Mouse (Mus musculus): ENCODE measurements around the gene Dazap2. TPM values are rescaled to one million over a fixed set of nuclear protein-coding genes. Genes with fewer than 3 reads are reported as not detected.

The Dazap2 gene
- polyA plus RNA-seq, 1 experiment: 1,111 TPM

DNA sequence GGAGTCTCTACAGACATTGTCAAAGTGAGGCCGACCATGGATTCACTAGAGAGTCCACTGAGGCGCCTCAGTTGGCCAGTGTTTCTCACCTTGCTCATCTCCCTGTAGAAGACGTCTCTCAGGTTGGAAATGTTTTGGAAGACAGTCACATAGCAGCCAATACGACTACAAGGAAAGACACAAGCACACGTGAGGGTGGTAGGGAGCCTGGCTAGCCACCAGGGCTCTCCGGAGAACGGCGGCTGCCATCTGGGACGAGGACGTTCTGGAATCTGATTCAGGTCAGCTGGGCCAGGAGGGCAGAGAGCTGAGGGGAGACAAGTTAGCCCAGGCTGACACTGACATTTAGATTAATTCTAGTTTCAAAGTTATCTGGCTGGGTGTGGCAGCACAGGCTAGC is 35.0 kb downstream of the Dazap2 start:
- WGBS: 84% methylated on average over 10 of the region's 10 CpGs
- TF ChIP-seq POLR2A (IDR thresholded peaks at IDR 0.05; ENCODE audit: borderline replicate concordance, extremely low read depth, low read depth, low read length): no peak
- TF ChIP-seq CTCF (IDR thresholded peaks at IDR 0.05; ENCODE audit: insufficient read depth, low read length): no peak
- H3K4me3 ChIP-seq (replicated peaks; ENCODE audit: extremely low read depth, low read depth, low read length): no peak overlapping the region
- H3K4me1 ChIP-seq (ENCODE audit: control insufficient read depth, insufficient read depth, low read length): no peaks in the 10 kb centered on the region
- DNase-seq: no peak

DNA sequence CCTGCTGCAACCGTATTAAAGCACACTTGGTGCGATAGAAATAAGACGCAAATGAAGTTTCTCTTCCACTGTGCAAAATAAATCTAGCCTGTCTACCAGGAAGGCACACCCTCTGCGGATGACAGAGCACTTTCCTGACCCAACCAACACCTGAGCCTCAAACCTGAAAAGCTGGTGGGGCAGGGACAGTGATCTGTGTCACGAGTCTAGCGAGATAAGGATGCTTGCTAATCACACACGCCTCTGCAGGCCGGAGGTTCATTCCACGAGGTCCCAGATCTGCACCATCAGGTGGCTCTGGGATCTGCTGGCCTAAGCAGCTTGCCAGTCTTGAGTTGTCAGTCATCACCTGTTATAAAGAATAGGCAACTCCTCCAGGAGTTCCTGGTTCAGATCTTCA is 36.5 kb downstream of the Dazap2 start:
- no peak overlapping the region for H3K4me3 ChIP-seq (replicated peaks; ENCODE audit: extremely low read depth, low read depth, low read length)
- no peak for DNase-seq
- no peak for TF ChIP-seq POLR2A (IDR thresholded peaks at IDR 0.05; ENCODE audit: borderline replicate concordance, extremely low read depth, low read depth, low read length)
- TF ChIP-seq CTCF (IDR thresholded peaks at IDR 0.05; ENCODE audit: insufficient read depth, low read length): no peak
- WGBS: 62% methylated on average over 9 of the region's 9 CpGs
- no peaks in the 10 kb centered on the region for H3K4me1 ChIP-seq (ENCODE audit: control insufficient read depth, insufficient read depth, low read length)

DNA sequence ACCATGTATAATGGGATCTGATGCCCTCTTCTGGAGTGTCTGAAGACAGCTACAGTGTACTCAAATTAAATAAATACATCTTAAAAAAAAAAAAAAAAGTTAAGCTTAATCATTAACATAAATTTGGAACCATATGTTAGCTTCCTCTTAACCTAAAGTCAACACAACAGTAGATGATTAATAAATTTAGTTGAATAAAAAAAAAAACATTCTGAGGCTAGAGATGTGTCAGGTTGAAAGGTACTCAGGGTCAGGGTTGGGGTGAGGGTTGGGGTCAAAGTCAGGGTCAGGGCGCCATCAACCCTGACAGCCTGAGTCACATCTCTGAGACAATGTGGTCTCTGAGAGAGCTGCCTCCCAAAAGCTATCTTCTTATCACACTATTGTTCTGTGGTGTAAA is 39.1 kb downstream of the Dazap2 start:
- DNase-seq: no peak
- Histone ChIP-seq H3K4me1 (ENCODE audit: control insufficient read depth, insufficient read depth, low read length) (no peaks in the 10 kb centered on the region), H3K4me3 (replicated peaks; ENCODE audit: extremely low read depth, low read depth, low read length) (no peak overlapping the region)
- 41% methylated on average over 1 of the region's 1 CpGs for WGBS
- no peak for TF ChIP-seq CTCF (IDR thresholded peaks at IDR 0.05; ENCODE audit: insufficient read depth, low read length)
- TF ChIP-seq POLR2A (IDR thresholded peaks at IDR 0.05; ENCODE audit: borderline replicate concordance, extremely low read depth, low read depth, low read length): no peak

DNA sequence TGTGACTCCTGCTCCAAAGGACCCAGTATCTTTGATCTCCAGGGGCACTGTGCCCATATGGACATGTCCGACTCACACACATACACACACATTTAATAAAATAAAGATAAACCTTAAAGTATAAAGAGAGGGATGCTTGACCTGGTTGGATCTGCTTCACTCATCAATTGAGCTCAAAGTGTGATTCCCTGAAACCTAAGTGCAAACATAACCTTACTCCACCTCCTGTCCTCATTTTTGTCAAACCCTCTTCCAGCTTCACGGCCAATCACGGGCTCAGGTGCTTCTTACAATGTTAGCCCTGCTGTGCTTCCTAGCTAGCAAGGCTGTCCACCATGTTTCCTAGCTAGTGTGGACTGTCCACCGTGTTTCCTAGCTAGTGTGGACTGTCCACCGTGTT is 40.1 kb downstream of the Dazap2 start:
- H3K4me1 ChIP-seq (ENCODE audit: control insufficient read depth, insufficient read depth, low read length): no peaks in the 10 kb centered on the region
- TF ChIP-seq POLR2A (IDR thresholded peaks at IDR 0.05; ENCODE audit: borderline replicate concordance, extremely low read depth, low read depth, low read length): no peak
- no peak for TF ChIP-seq CTCF (IDR thresholded peaks at IDR 0.05; ENCODE audit: insufficient read depth, low read length)
- no peak for DNase-seq
- no peak overlapping the region for H3K4me3 ChIP-seq (replicated peaks; ENCODE audit: extremely low read depth, low read depth, low read length)
- WGBS: 84% methylated on average over 5 of the region's 5 CpGs

DNA sequence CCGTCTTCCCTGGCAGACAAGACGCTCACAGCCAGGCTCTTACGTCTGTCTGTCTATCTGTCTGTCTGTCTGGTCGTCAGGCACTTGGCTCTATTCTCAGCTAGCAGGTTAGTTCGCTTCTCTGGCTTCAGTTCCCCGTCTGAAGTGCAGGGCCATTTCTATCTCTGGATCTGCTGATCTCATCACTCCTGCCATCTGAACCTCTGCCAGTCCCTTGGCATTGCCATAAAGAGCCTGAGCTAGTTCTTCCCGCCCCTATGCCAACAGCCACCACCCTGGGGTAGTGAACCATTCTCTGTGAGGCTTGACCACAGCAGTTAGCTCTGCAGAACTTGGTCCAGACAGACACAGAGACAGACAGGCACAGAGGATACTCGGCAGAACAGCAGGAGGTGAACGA is 45.2 kb downstream of the Dazap2 start:
- TF ChIP-seq CTCF (IDR thresholded peaks at IDR 0.05; ENCODE audit: insufficient read depth, low read length) (no peak), POLR2A (IDR thresholded peaks at IDR 0.05; ENCODE audit: borderline replicate concordance, extremely low read depth, low read depth, low read length) (no peak)
- no peak overlapping the region for H3K4me3 ChIP-seq (replicated peaks; ENCODE audit: extremely low read depth, low read depth, low read length)
- no peaks in the 10 kb centered on the region for H3K4me1 ChIP-seq (ENCODE audit: control insufficient read depth, insufficient read depth, low read length)
- no peak for DNase-seq
- WGBS: 79% methylated on average over 9 of the region's 9 CpGs

DNA sequence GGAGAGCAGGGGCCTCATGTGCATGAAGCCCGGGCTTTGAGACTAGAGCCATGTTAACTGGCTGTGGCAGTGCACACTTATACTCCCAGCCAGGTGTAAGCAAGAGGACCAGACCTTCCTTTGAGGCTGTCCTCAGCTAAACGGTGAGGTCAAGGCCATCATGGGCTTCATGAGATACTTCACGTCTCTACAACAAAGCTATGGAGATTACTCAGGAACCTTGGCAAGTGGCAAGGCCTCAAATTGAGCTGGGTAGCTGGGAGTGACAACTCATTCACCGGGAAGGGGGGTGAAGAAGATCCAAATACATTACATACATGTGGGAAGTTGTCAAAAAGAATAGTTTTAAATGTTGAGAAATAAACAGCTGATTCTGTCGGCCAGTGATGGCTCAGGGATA is 45.7 kb downstream of the Dazap2 start:
- H3K4me3 ChIP-seq (replicated peaks; ENCODE audit: extremely low read depth, low read depth, low read length): no peak overlapping the region
- no peaks in the 10 kb centered on the region for H3K4me1 ChIP-seq (ENCODE audit: control insufficient read depth, insufficient read depth, low read length)
- WGBS: 79% methylated on average over 5 of the region's 5 CpGs
- no peak for DNase-seq
- TF ChIP-seq POLR2A (IDR thresholded peaks at IDR 0.05; ENCODE audit: borderline replicate concordance, extremely low read depth, low read depth, low read length): no peak
- no peak for TF ChIP-seq CTCF (IDR thresholded peaks at IDR 0.05; ENCODE audit: insufficient read depth, low read length)

DNA sequence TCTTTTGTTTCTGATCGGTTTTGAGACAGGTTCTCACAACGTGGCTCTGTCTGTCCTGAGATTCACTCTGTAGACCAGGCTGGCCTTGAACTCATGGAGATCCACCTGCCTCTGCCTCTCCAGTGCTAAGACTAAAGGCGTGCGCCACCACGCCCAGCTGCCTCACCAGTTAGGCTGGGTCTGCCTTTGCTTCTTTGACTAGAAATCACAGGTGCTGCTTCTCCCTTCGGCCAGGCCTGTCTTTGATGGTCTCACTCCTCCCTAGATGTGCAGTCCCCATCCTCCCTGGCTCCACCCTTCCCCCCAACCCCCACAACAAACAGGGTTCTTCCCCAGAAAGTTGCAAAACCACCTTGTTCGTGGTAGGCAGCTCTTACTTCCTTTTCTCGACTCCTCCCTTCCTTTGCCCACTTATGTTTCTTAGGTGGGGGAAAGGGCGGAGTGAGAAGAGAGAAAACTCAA is 49.7 kb downstream of the Dazap2 start:
- 68% methylated on average over 9 of the region's 9 CpGs for WGBS
- DNase-seq: no peak
- Histone ChIP-seq H3K4me3 (replicated peaks; ENCODE audit: extremely low read depth, low read depth, low read length) (no peak overlapping the region), H3K4me1 (ENCODE audit: control insufficient read depth, insufficient read depth, low read length) (0 out of 2 replicates have a peak, but pooled peaks cover 3% of the 10 kb centered on the region)
- no peak for TF ChIP-seq POLR2A (IDR thresholded peaks at IDR 0.05; ENCODE audit: borderline replicate concordance, extremely low read depth, low read depth, low read length)
- TF ChIP-seq CTCF (IDR thresholded peaks at IDR 0.05; ENCODE audit: insufficient read depth, low read length): no peak

DNA sequence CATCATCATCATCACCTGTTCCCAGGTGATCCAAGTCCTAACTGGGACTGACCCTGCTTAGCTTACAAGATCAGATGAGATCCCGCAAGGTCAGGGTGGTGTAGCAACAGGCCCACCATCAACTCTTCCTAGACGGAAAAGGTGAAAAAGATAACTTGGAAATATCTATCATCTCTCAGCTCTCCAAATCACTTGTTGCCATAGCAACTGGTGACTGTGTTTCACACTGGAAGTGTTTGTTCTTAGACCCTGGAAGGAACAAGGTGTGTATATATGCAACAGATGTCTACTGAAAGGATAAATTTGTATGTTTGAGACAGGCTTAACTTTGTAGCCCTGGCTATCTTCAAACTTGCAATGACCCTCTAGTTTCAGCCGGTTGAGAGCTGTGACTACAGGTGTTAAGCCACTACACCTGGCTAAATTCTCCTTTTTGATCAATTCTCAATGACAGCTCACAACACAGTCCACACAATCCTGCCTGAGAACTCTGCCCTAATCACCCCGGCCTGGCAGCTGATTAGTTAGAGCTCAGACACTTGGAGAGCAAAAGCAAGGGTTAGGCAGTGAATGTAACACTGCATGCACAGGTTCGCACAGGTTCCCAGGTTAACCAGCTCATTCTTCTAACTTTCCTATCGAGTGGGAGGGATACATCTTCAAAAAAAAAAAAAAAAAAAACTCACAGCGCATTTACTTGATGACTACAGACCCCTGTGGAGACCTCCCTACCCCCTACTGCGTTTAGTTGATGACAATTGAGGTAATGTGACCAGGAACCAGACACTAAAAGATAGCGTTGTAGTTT is 50.5 kb downstream of the Dazap2 start:
- H3K4me3 ChIP-seq (replicated peaks; ENCODE audit: extremely low read depth, low read depth, low read length): no peak overlapping the region
- no peak for DNase-seq
- H3K4me1 ChIP-seq (ENCODE audit: control insufficient read depth, insufficient read depth, low read length): 0 out of 2 replicates have a peak, but pooled peaks cover 3% of the 10 kb centered on the region
- TF ChIP-seq CTCF (IDR thresholded peaks at IDR 0.05; ENCODE audit: insufficient read depth, low read length): no peak
- no peak for TF ChIP-seq POLR2A (IDR thresholded peaks at IDR 0.05; ENCODE audit: borderline replicate concordance, extremely low read depth, low read depth, low read length)
- WGBS: 46% methylated on average over 9 of the region's 9 CpGs

DNA sequence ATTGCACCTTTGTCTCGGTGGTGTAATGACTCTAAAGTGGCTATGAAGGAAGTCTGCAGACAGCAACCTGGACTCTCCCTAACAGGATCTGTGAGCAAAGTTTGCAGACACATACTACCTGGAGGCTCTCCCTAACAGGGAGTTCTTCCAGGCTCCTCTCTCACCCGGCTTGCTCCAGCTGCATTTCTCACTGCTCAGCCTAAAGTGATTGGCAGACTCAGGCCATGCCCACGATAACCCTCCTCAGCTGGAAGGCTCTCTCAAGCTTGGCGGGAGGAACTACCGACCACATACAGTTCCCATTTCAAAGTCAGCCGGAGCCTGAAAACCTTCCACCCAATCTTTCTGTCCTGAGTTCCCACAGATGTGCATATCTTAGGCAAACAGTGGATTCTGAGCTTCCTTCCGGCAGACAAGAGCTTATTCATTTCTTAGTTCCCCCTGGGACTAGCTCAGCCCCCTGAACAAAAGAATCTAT is 51.1 kb downstream of the Dazap2 start:
- DNase-seq: no peak
- 8% methylated on average over 7 of the region's 7 CpGs for WGBS
- Histone ChIP-seq H3K4me3 (replicated peaks; ENCODE audit: extremely low read depth, low read depth, low read length) (no peak overlapping the region), H3K4me1 (ENCODE audit: control insufficient read depth, insufficient read depth, low read length) (0 out of 2 replicates have a peak, but pooled peaks cover 3% of the 10 kb centered on the region)
- TF ChIP-seq POLR2A (IDR thresholded peaks at IDR 0.05; ENCODE audit: borderline replicate concordance, extremely low read depth, low read depth, low read length): no peak
- TF ChIP-seq CTCF (IDR thresholded peaks at IDR 0.05; ENCODE audit: insufficient read depth, low read length): no peak

DNA sequence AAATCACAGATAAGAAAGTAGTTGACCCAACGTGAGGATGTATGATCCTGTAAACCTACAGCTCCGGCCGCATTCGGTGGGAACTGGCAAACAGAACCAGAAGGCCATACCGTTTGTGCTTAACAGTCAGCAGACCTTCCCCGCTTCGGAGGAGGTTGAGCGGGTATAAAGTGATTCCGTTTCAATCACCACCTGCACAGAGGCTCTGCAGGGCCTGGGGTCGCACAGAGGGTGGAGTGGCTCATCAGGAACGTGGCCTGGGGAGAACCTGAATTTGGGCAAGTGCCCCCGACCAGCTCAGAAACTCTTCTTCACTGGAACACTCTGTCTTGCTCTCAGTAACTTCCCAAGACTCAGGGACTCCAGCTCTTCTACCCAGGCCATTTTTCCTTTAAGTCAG is 51.7 kb downstream of the Dazap2 start:
- 31% methylated on average over 12 of the region's 12 CpGs for WGBS
- no peak for TF ChIP-seq POLR2A (IDR thresholded peaks at IDR 0.05; ENCODE audit: borderline replicate concordance, extremely low read depth, low read depth, low read length)
- TF ChIP-seq CTCF (IDR thresholded peaks at IDR 0.05; ENCODE audit: insufficient read depth, low read length): no peak
- 0 out of 2 replicates have a peak, but pooled peaks cover 3% of the 10 kb centered on the region for H3K4me1 ChIP-seq (ENCODE audit: control insufficient read depth, insufficient read depth, low read length)
- H3K4me3 ChIP-seq (replicated peaks; ENCODE audit: extremely low read depth, low read depth, low read length): peak overlapping the region; percentile 12
- DNase-seq: no peak
